Comparison of ENCODE assay signal across 8 mouse cellular contexts in genomic region chr4:34550748-34551097, GRCm38 (mm10). TPM values are rescaled to one million over a fixed set of nuclear protein-coding genes. Genes with fewer than 3 reads are reported as not detected.
DNase-seq lines count a peak whose midpoint lies in the region; ATAC-seq and TF ChIP-seq lines count a peak whose summit lies in the region.

Gene Akirin2 (plus strand): TSS chr4:34550937.

- no peaks in the 10 kb centered on the region for H3K27me3 ChIP-seq in ES-Bruce4 (ENCODE audit: control insufficient read depth, insufficient read depth, low read length, poor library complexity, severe bottlenecking)
- no peaks in the 10 kb centered on the region for H3K27me3 ChIP-seq in limb, embryonic 12.5 days

- no peak for TF ChIP-seq CTCF in ES-Bruce4 (IDR thresholded peaks at IDR 0.05; ENCODE audit: low read depth, low read length)

- WGBS in limb, embryonic 12.5 days, result under 1% methylated on average over 40 of the region's 53 CpGs

- peak; percentile 43 for DNase-seq in embryo, embryonic 9.5 days (ENCODE audit: extremely low spot score)
- no peak for DNase-seq in embryo, embryonic 10.5 days (ENCODE audit: low spot score)
- DNase-seq in heart, postnatal 25 days (ENCODE audit: low spot score), result no peak
- DNase-seq in naive thymus-derived CD4-positive, alpha-beta T cell, adult 2 months (ENCODE audit: low read depth), result peak; percentile 43
- DNase-seq in kidney, postnatal 14 days, result no peak

- peak within 1 kb of the TSS; percentile 99 for H3K9ac ChIP-seq in ES-Bruce4 (ENCODE audit: low read depth, poor library complexity, severe bottlenecking)
- H3K9ac ChIP-seq in limb, embryonic 12.5 days (replicated peaks), result peak within 1 kb of the TSS; percentile 97

- H3K9me3 ChIP-seq in ES-Bruce4 (replicated peaks; ENCODE audit: control insufficient read depth, insufficient read depth, low read length, poor library complexity, severe bottlenecking), result no peaks in the 10 kb centered on the region
- no peaks in the 10 kb centered on the region for H3K9me3 ChIP-seq in limb, embryonic 12.5 days

- intact Hi-C loops in heart, postnatal 25 days (cut with DNase I), result loop anchor here (5.0 to 10.0 kb wide), 3 partner anchors 62 to 674 kb away; partner anchors contain the start of genes C9orf72, Orc3, Rars2 and Zfp292

- peaks cover 3% of the 10 kb centered on the region for H3K36me3 ChIP-seq in ES-Bruce4 (ENCODE audit: control insufficient read depth, insufficient read depth, low read length, poor library complexity, severe bottlenecking)
- H3K36me3 ChIP-seq in limb, embryonic 12.5 days, result peaks cover 6% of the 10 kb centered on the region; the same call in 1 of the 2 replicates

- peak within 1 kb of the TSS; percentile 96 for H3K4me3 ChIP-seq in ES-Bruce4 (ENCODE audit: low read depth, low read length)
- H3K4me3 ChIP-seq in limb, embryonic 12.5 days (replicated peaks), result peak within 1 kb of the TSS; percentile 99

- TF ChIP-seq EP300 in ES-Bruce4 (IDR thresholded peaks at IDR 0.05; ENCODE audit: insufficient read depth, low read depth, low read length), result no peak

- ATAC-seq in erythroid progenitor cell, adult 5-6 weeks (replicated peaks; ENCODE audit: low FRiP score, poor library complexity, severe bottlenecking), result peak; percentile 36; the same call in 1 of the 2 replicates
- no peak; the same call in 1 of the 2 replicates for ATAC-seq in limb, embryonic 12.5 days (ENCODE audit: insufficient number of reproducible peaks, insufficient read depth, low FRiP score, low TSS enrichment, low read depth)

- H3K27ac ChIP-seq in ES-Bruce4 (ENCODE audit: insufficient read depth, low read length), result peak within 1 kb of the TSS; percentile 64
- H3K27ac ChIP-seq in limb, embryonic 12.5 days, result peak within 1 kb of the TSS; percentile 95

- H3K4me1 ChIP-seq in ES-Bruce4 (ENCODE audit: control insufficient read depth, insufficient read depth, low read length), result peaks cover 4% of the 10 kb centered on the region
- peaks cover 19% of the 10 kb centered on the region for H3K4me1 ChIP-seq in limb, embryonic 12.5 days (replicated peaks)

- no peak for TF ChIP-seq POLR2A in ES-Bruce4 (IDR thresholded peaks at IDR 0.05; ENCODE audit: insufficient read depth, low read length)

- peak within 1 kb of the TSS; percentile 77 for H3K4me2 ChIP-seq in limb, embryonic 12.5 days

RNA-seq across cellular contexts. Expression of gene Akirin2, which starts in this region (rescaled TPM):
- 108 and 117 TPM in 2 replicates for polyA plus RNA-seq in ES-Bruce4 (2011; ENCODE audit: insufficient read depth, insufficient read length, low read depth, missing spikeins)
- total RNA-seq in erythroid progenitor cell, adult 5-6 weeks (2015; ENCODE audit: low replicate concordance), result 89.7 and 115 TPM in 2 replicates
- 60.0 and 114 TPM in 2 replicates for total RNA-seq in erythroid progenitor cell, adult 5-6 weeks (2017; ENCODE audit: low replicate concordance)
- total RNA-seq in heart, postnatal 25 days (2021), result 10 to 100 TPM; 52.5 to 56.3 TPM
- 90.2 and 101 TPM in 2 replicates for polyA plus RNA-seq in limb, embryonic 12.5 days (2016; fragmentation: Nextera tagmentation; extraction: Ambion mirVana)

Comparison
In these comparisons a context has a peak if more than half of its experiments do, and no peak if none do; other contexts are left out.
1. DNase-seq: peak in embryo, embryonic 9.5 days (single experiment) and naive thymus-derived CD4-positive, alpha-beta T cell, adult 2 months (single experiment); none in embryo, embryonic 10.5 days (single experiment), heart, postnatal 25 days (single experiment) and kidney, postnatal 14 days (single experiment).